Mouse (Mus musculus) brain, embryonic 14.5 days (tissue): ENCODE results near the gene Birc3.

ENCODE experiments used
- CTCF ChIP-seq: fragments of 200-500 bp; IDR thresholded peaks from 2 replicates; pipeline ENCODE4 v1.5.1; 2012; ENCODE audit warnings: inconsistent platforms, mild to moderate bottlenecking, moderate library complexity, borderline replicate concordance; ENCODE audit not compliant: insufficient read depth, insufficient read length; ENCODE audit errors: extremely low read depth
- POLR2A ChIP-seq: fragments of 200-500 bp; IDR thresholded peaks from 2 replicates; pipeline ENCODE4 v1.6.1; 2012; ENCODE audit warnings: mild to moderate bottlenecking, inconsistent platforms, borderline replicate concordance; ENCODE audit not compliant: poor library complexity, insufficient read depth, insufficient read length, severe bottlenecking; ENCODE audit errors: extremely low read depth

GRCm38 (mm10) chr9:7872775-7873439 is at the start of gene Birc3:
- no peak for TF ChIP-seq CTCF
- no peak for TF ChIP-seq POLR2A
